Mouse (Mus musculus) stomach, embryonic 14.5 days (tissue): Measurements from ENCODE around the gene Shisa3. TPM values are rescaled to one million over a fixed set of nuclear protein-coding genes. Genes with fewer than 3 reads are reported as not detected.

ENCODE experiments used
- microRNA-seq: library from miRNA; unstranded; fragments of <30 nt; microRNA quantifications from one replicate; pipeline ENCODE4, GENCODE M21; 2016
- polyA plus RNA-seq: library from polyadenylated mRNA; unstranded; fragments of >200 nt; fragmentation: Nextera tagmentation; extraction: Ambion mirVana; gene quantifications from 2 replicates; pipeline ENCODE4 v1.2.1, GENCODE M21; 2014

The Shisa3 gene
- polyA plus RNA-seq, 1 experiment from 2014 or later, result 28.7 TPM

Small RNA genes lying within 50 kb of the gene (microRNA-seq; reads per million reads assigned to microRNA genes)
- not detected for gene Gm23617

Other genes starting within 250 kb of the Shisa3 start
- 4.7 and 4.9 TPM in 2 replicates for gene Bend4, start 179.6 kb upstream of the Shisa3 start, polyA plus RNA-seq
- gene Atp8a1, start 239.6 kb downstream of the Shisa3 start, polyA plus RNA-seq, result 8.6 and 10.7 TPM in 2 replicates